Mouse (Mus musculus) hindbrain, postnatal 0 days (tissue): Measurements from ENCODE around the gene Trh. TPM values are rescaled to one million over a fixed set of nuclear protein-coding genes. Genes with fewer than 3 reads are reported as not detected.
A peak's percentile ranks its signal among the peaks of the same experiment; 100 is the strongest.

ENCODE experiments used
- ATAC-seq: fragments of 200-750 bp; cut with Nextera tagmentation; 2 replicates; pipeline ENCODE4 v1.8.0; 2017; ENCODE audit warnings: mild to moderate bottlenecking, moderate TSS enrichment, moderate library complexity
- DNase-seq: peaks from one replicate; pipeline ENCODE4 v3.0.0-alpha.2; 2015; ENCODE audit warnings: low spot score
- H3K27ac ChIP-seq: fragments of 300-500 bp; sonication (generic); 2 replicates; pipeline ENCODE4 v1.5.1; 2014; ENCODE audit warnings: mild to moderate bottlenecking
- H3K27me3 ChIP-seq: fragments of 300-500 bp; sonication (generic); 2 replicates; pipeline ENCODE4 v1.6.1; 2014; ENCODE audit warnings: low read length, mixed read lengths; ENCODE audit not compliant: insufficient read depth
- H3K36me3 ChIP-seq: fragments of 300-500 bp; sonication (generic); 2 replicates; pipeline ENCODE4 v1.6.1; 2014; ENCODE audit warnings: low read length, mixed read lengths; ENCODE audit not compliant: insufficient read depth
- H3K4me1 ChIP-seq: fragments of 300-500 bp; sonication (generic); 2 replicates; pipeline ENCODE4 v1.6.1; 2014; ENCODE audit warnings: antibody characterized with exemption, low read length, mixed read lengths; ENCODE audit not compliant: insufficient read depth
- H3K4me2 ChIP-seq: fragments of 300-500 bp; sonication (generic); 2 replicates; pipeline ENCODE4 v1.6.1; 2014; ENCODE audit warnings: low read depth, mild to moderate bottlenecking, low read length, moderate library complexity, mixed read lengths
- H3K4me3 ChIP-seq: fragments of 300-500 bp; sonication (generic); 2 replicates; pipeline ENCODE4 v1.5.1; 2014; ENCODE audit warnings: low read length
- H3K9ac ChIP-seq: fragments of 300-500 bp; sonication (generic); replicated peaks from 2 replicates; pipeline ENCODE4 v1.6.1; 2014; ENCODE audit warnings: mild to moderate bottlenecking, low read length, moderate library complexity, mixed read lengths
- H3K9me3 ChIP-seq: fragments of 300-500 bp; sonication (generic); 2 replicates; pipeline ENCODE4 v1.6.1; 2016; ENCODE audit warnings: low read length, mixed read lengths
- CTCF ChIP-seq: IDR thresholded peaks from 2 replicates; pipeline ENCODE4 v1.5.1; 2016; ENCODE audit warnings: antibody characterized with exemption, control low read depth, low read depth
- WGBS: fragments of 180-500 bp; shearing (Covaris S2); extraction: QIAGEN DNeasy Blood & Tissue Kit; methylation state at CpG from one replicate; pipeline ENCODE4 v1.1.7; 2014; 5-methylcytosine and 5-hydroxymethylcytosine counted together
- polyA plus RNA-seq: library from polyadenylated mRNA; unstranded; fragments of >200 nt; fragmentation: Nextera tagmentation; extraction: Ambion mirVana; gene quantifications from 2 replicates; pipeline ENCODE4 v1.2.1, GENCODE M21; 2015
- total RNA-seq: library from RNA; depleted of rRNA; stranded (reverse); fragments of >200 nt; gene quantifications from 2 replicates; pipeline ENCODE4 v1.2.3, GENCODE M21; 2014; rRNA removed

Gene Trh
- 0.72 and 4.0 TPM in 2 replicates for total RNA-seq
- 5.2 and 5.5 TPM in 2 replicates for polyA plus RNA-seq

DNA sequence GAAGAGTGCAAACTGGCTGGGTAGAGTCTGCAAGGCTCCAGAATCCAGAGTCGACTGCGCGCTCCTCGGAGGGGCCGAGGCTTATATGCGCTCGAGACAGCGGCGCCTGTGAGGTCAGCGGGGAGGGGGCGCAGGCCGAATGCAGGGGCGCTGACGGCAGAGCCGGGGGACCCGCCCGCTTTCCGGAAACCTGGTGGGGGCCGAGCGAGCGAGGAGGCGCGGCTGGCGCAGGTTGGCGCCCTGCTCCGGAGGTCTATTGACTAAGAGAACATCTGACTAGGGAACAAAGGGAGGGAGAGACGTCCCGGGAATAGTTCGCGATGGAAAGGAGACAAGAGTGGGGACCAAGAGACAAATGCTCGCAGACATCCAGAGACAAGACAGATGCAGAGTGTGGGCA, at the start of gene Trh:
Trh (minus strand) TSS at position 60 of the 400 bp plus-strand sequence.
- Histone ChIP-seq H3K9me3 (no peaks in the 10 kb centered on the region), H3K4me3 (peak within 1 kb of the TSS; percentile 30), H3K27ac (no peak within 1 kb of the TSS), H3K36me3 (no peaks in the 10 kb centered on the region), H3K27me3 (peaks cover 9% of the 10 kb centered on the region; the same call in 1 of the 2 replicates), H3K4me1 (0 out of 2 replicates have a peak, but pooled peaks cover 6% of the 10 kb centered on the region), H3K4me2 (peak within 1 kb of the TSS; percentile 56), H3K9ac (no peak within 1 kb of the TSS)
- WGBS, result 1% methylated on average over 31 of the region's 31 CpGs
- no peak for TF ChIP-seq CTCF
- DNase-seq (no peak), ATAC-seq (no peak)

DNA sequence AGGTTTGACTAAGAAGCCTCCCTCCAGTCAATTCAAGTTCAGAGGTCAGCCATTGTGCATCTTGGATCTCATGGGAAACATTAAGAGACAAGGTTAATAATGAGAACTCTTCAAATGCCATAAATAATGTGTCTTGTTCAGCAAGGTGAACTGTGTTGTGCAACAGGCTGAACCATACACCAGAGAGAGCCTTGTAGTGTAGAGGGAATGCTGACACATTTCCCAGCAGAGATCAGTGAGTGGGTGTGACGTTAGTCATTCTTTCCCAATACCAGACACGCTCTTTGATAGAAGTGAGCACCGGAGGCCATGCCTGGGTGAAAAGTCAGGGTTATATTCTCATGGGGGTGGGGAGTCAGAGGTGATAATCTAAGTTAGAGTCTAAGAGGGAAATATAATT, 46.4 kb upstream of the Trh start:
- no peaks in the 10 kb centered on the region for H3K36me3 ChIP-seq
- H3K4me1 ChIP-seq, result no peaks in the 10 kb centered on the region
- DNase-seq, result no peak
- no peak for TF ChIP-seq CTCF
- H3K27me3 ChIP-seq, result no peaks in the 10 kb centered on the region
- no peak overlapping the region for H3K4me2 ChIP-seq
- H3K9ac ChIP-seq, result no peak overlapping the region
- no peak overlapping the region for H3K27ac ChIP-seq
- no peak for ATAC-seq
- H3K9me3 ChIP-seq, result no peaks in the 10 kb centered on the region
- WGBS, result 82% methylated on average over 3 of the region's 3 CpGs
- no peak overlapping the region for H3K4me3 ChIP-seq

DNA sequence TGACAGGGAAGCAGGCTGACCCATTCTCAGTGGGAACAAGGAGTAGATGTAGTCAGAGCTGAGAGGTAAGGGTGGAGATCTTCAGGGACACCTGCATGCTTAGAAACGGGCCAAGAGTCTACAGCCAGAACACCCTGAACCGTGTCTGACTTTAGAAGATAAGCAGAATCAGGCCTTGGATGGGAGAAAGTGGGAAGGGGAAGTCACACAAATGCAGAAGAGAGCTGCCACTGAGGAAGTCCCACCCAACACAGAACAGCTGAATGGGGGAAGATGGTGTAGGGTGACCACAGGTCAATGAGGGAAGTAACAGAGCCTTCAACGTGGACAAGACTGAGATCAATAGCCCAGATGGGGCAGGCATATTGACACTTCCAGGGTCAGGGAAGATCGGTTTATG, 42.4 kb upstream of the Trh start:
- Histone ChIP-seq H3K9me3 (no peaks in the 10 kb centered on the region), H3K4me3 (no peak overlapping the region), H3K27ac (no peak overlapping the region), H3K36me3 (no peaks in the 10 kb centered on the region), H3K9ac (no peak overlapping the region), H3K27me3 (no peaks in the 10 kb centered on the region), H3K4me2 (no peak overlapping the region), H3K4me1 (no peaks in the 10 kb centered on the region)
- 56% methylated on average over 4 of the region's 4 CpGs for WGBS
- 0 out of 2 replicates have a peak, but pooled peaks have one; percentile 55 for ATAC-seq
- no peak for DNase-seq
- TF ChIP-seq CTCF, result no peak

DNA sequence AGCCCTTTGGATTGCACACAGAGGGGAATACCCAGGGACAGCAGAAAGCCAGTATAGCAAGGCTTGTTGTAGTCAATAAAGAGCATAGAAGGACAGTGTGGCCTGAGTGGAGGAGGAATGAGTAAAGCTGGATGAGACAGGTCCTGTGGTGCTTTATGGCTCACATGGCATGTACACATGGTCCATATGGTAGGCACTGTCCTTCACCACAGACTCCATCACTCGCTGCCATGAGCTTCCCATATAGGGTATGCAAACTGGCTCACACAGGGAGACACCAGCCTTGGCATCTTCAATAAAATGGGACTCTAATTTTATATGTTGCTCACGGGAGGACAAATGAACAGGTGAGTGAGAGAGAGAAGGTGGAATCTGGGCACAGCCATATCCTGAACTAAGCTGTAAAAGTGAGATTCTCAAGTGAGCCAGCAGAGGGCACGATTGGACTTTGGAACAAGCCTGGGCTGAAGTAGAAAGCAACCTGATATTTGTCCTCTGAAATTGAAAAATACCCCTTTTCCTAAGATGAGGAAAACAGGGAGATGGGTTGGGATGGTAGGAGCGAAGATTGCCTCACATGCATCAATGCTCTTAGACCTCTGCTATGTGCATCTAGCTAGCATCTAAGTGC, 41.9 kb upstream of the Trh start:
- peak; percentile 91 for TF ChIP-seq CTCF
- no peak overlapping the region for H3K4me2 ChIP-seq
- H3K9ac ChIP-seq, result no peak overlapping the region
- 39% methylated on average over 4 of the region's 4 CpGs for WGBS
- H3K27me3 ChIP-seq, result no peaks in the 10 kb centered on the region
- H3K27ac ChIP-seq, result no peak overlapping the region
- no peak overlapping the region for H3K4me3 ChIP-seq
- no peaks in the 10 kb centered on the region for H3K4me1 ChIP-seq
- DNase-seq (peak; percentile 88), ATAC-seq (peak; percentile 81)
- H3K36me3 ChIP-seq, result no peaks in the 10 kb centered on the region
- H3K9me3 ChIP-seq, result no peaks in the 10 kb centered on the region

DNA sequence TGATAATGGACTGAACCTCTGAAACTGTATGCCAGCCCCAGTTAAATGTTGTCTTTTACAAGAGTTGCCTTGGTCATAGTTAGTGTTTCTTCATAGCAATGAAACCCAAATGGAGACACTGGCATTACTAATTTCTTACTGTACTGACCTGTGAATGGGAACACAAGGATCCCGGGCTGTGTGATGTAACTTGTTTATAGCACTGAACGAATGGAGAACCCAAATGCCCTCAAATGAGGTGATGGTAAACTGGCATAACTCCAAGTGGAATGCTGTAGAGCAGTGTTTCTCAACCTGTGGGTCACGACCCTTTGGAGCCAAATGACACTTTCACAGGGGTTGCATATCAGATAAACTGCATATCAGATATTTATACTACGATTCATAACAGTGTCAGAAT, 41.1 kb upstream of the Trh start:
- H3K4me1 ChIP-seq, result no peaks in the 10 kb centered on the region
- H3K9me3 ChIP-seq, result no peaks in the 10 kb centered on the region
- DNase-seq (no peak), ATAC-seq (no peak)
- H3K4me3 ChIP-seq, result no peak overlapping the region
- no peak for TF ChIP-seq CTCF
- no peaks in the 10 kb centered on the region for H3K27me3 ChIP-seq
- no peaks in the 10 kb centered on the region for H3K36me3 ChIP-seq
- WGBS, result 78% methylated on average over 4 of the region's 4 CpGs
- no peak overlapping the region for H3K9ac ChIP-seq
- H3K27ac ChIP-seq, result no peak overlapping the region
- H3K4me2 ChIP-seq, result no peak overlapping the region

DNA sequence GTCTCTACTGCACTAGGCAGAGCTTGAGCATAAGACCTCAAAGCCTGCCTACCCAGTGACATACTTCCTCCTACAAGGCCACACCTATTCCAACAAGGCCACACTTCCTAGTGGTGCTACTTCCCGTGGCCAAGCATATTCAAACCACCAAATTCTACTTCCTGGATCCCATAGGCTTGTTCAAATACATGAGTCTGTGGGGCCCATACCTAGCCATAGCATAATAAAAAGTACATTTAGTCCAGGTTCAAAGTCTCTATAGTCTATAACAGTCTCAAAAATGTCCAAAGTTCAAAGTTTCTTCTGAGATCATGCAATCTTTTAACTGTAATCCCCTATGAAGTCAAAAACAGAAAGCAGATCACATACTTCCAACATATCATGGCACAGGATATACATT, 32.7 kb upstream of the Trh start:
- 79% methylated on average over 1 of the region's 1 CpGs for WGBS
- no peaks in the 10 kb centered on the region for H3K4me1 ChIP-seq
- DNase-seq (no peak), ATAC-seq (no peak)
- no peak overlapping the region for H3K27ac ChIP-seq
- H3K9ac ChIP-seq, result no peak overlapping the region
- no peak for TF ChIP-seq CTCF
- no peaks in the 10 kb centered on the region for H3K9me3 ChIP-seq
- no peak overlapping the region for H3K4me3 ChIP-seq
- no peak overlapping the region for H3K4me2 ChIP-seq
- no peaks in the 10 kb centered on the region for H3K36me3 ChIP-seq
- no peaks in the 10 kb centered on the region for H3K27me3 ChIP-seq

DNA sequence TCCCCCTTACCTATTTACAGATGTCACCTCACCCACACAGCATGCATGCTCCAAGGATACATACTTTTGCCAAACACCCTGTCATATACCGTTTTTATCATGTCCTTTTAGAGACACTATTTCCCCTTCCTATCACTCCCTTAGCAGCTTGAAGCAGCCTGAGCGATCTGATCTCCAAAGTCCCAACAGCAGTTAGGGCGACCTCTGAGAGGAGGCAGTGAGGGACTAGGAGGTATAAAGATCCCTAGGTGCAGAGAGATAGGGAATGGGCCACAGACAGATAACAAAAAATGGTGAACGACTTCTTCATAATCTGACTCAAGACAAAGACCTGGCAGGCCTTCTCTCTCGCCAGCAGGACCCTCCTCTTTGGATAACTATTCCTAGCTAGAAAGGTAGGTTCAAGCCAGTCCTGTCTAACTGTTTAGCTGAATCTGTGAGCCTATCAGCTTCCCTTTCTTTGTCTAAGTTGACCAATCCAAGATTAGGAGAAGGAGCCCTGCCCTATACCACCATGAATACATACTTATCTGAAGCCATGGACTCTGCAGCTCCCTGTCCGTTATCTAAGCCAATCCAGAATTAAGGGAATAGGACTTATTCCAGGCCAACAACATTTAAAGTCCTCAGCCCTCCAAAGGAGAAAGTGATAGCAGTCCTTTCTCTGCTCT, 29.3 kb upstream of the Trh start:
- DNase-seq (no peak), ATAC-seq (no peak)
- 80% methylated on average over 6 of the region's 6 CpGs for WGBS
- Histone ChIP-seq H3K27ac (no peak overlapping the region), H3K4me1 (no peaks in the 10 kb centered on the region), H3K4me3 (no peak overlapping the region), H3K9ac (no peak overlapping the region), H3K4me2 (no peak overlapping the region), H3K36me3 (no peaks in the 10 kb centered on the region), H3K9me3 (no peaks in the 10 kb centered on the region), H3K27me3 (no peaks in the 10 kb centered on the region)
- no peak for TF ChIP-seq CTCF
